Mouse (Mus musculus) splenic B cell, adult 2 months (primary cell): ENCODE measurements around the gene Arhgdig.
"Not testable (repeated sequence)": the region's sequence is repeated elsewhere in the genome, so short reads cannot be mapped to it uniquely, and the experiment has no call there.

Experiments
- DNase-seq: peaks from one replicate; pipeline ENCODE4 v3.0.0-alpha.2; 2011; ENCODE audit warnings: low read depth, low spot score
- H3K27me3 ChIP-seq: 2 replicates; pipeline ENCODE4 v1.6.1; 2012; ENCODE audit warnings: mild to moderate bottlenecking, low read length, moderate library complexity, mixed read lengths; ENCODE audit not compliant: control insufficient read depth, poor library complexity, insufficient read depth, severe bottlenecking
- H3K36me3 ChIP-seq: 2 replicates; pipeline ENCODE4 v1.6.1; 2012; ENCODE audit warnings: mild to moderate bottlenecking, low read length, moderate library complexity, mixed read lengths; ENCODE audit not compliant: control insufficient read depth, poor library complexity, insufficient read depth, severe bottlenecking

Arhgdig gene

DNA sequence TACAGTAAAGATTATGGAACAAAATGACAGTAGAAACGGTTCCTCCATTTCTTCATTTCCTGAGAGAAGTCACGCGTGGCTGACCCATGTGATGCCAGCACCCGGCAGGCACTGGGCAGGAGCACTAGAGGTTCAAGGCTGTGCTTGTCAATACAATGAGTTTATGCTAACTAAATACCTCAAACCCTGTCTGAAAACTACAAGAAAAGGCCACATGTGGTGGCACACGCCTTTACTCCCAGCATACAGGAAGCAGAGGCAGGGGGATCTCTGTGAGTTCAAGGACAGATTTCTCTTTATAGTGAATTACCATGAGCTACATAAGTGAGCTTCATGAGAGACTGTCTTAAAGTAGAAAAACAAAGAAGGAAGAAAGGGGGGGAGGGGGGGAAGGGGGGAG lies 23.6 kb upstream of the Arhgdig start:
- no peaks in the 10 kb centered on the region for H3K27me3 ChIP-seq
- H3K36me3 ChIP-seq = no peaks in the 10 kb centered on the region
- no peak for DNase-seq

DNA sequence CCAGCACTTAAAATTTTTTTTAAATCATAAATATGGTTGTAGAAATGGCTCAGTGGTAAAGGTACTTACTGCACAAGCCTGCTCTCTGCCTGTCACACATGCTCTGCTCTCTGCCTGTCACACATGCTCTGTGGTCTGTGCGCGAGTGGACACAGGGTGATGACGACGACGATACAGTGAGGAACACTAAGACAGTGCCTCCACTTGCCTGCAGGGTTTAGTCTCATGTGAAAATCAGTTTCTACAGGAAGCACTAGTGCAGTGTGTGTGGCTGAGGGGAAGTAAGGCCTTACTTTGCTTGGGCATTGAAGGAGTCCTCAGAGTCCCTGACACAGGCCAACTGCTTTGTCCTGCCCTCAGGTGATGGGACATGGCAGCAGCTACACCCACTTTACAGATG lies 22.2 kb upstream of the Arhgdig start:
- no peaks in the 10 kb centered on the region for H3K27me3 ChIP-seq
- H3K36me3 ChIP-seq = no peaks in the 10 kb centered on the region
- no peak for DNase-seq

DNA sequence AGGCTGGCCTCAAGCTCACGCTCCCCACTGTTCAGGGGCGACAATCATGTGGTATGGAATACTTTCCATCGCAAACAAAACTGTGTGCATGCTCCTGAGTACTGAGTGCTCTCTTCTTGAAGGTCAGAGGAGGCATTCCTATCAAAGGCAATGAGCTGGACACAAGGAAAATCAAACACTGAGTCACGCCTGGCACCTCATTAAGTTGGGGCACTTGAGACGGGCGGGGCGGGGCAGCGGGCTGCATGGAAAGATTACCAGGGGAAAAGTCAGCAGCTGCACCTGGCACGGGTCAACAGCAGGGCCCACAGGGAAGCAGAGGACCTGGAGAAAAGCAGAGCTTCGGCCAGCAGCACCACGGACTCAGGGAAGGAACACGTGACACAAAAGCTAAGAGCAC lies 17.6 kb upstream of the Arhgdig start:
- DNase-seq = no peak
- no peaks in the 10 kb centered on the region; the same call in 1 of the 2 replicates for H3K27me3 ChIP-seq
- no peaks in the 10 kb centered on the region for H3K36me3 ChIP-seq

DNA sequence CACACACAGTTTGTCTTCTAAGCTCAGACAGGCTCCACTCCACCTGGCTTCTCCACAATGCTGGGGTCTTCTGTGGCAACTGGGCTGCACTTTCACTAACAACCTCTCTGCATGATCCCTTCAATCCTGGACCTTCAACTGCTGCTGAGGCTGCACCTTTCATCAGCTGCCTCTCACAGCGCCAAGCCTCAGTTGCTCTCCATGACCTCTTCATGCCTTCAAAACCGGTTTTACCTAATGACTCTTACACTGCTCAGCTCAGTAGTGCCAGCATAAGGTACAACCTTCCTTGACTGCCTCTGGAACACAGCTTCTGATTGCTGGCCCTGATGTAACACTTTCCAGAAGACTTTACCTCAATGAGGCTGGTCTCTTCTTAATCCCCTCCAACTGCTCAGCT lies 13.9 kb upstream of the Arhgdig start:
- Histone ChIP-seq H3K27me3 (no peaks in the 10 kb centered on the region; the same call in 1 of the 2 replicates), H3K36me3 (no peaks in the 10 kb centered on the region)
- DNase-seq = no peak

DNA sequence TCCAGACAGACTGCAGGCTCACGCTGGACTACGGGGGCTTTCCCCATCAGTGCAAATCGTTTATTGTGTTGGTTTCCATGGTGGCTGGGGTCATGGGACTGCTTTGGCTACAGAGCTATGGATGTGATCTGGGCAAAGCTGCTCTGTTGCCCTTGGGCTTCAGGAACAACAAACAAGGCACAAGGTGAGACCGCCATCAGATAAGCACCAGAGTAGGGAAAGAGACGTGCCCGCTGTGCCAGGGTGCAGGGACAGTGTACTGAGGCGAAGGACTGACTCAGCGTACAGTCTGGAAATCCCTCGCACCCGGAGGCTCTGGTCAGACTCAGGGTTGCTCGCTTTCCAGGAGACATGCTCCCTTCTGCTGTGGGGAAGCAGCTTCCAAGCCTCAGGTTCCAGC lies 5.1 kb upstream of the Arhgdig start:
- Histone ChIP-seq H3K27me3 (no peaks in the 10 kb centered on the region), H3K36me3 (no peaks in the 10 kb centered on the region)
- no peak for DNase-seq

DNA sequence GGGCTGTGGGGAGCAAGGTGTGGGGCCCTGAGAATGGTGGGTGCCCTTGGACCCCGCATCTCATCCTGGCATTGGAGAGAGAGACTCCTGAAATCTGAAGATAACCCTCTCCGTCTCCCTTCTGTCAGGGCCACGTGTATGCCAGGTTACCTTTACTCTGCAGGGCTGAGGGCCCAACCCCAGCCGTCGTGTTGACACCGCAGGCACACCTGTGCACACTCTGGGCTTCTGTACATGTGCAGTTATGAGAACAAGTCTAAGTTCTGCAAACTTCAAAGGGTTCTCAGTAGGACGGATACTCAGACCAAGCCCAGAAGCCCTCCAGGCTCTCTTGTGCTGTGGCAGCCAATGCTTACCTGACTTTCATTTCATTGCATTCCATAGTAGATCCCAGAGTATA lies 4.7 kb upstream of the Arhgdig start:
- DNase-seq = no peak

DNA sequence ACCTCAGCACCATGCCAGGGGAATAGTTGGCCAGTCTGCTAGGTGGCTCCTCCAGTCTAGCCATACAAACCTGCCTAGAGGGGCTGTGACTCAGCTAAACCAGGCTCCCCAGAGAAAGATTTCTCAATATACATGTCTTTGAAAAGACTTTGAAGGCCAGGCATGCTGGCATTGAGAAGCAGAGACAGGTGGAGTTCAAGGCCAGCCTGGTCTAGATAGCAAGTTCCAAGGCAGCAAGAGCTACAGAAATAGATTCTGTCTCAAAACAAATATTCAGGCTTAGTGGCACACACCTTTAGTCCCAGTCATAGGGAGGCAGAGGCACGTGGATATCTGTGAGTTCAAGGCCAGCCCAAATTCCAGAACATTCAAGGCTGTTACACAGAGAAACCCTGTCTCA lies 1.2 kb downstream of the Arhgdig start:
- Histone ChIP-seq H3K27me3 (no peaks in the 10 kb centered on the region), H3K36me3 (no peaks in the 10 kb centered on the region)
- DNase-seq = no peak

More for the DNA sequence above, 4.7 kb upstream of the Arhgdig start:
- Histone ChIP-seq H3K27me3 (no peaks in the 10 kb centered on the region), H3K36me3 (no peaks in the 10 kb centered on the region)

DNA sequence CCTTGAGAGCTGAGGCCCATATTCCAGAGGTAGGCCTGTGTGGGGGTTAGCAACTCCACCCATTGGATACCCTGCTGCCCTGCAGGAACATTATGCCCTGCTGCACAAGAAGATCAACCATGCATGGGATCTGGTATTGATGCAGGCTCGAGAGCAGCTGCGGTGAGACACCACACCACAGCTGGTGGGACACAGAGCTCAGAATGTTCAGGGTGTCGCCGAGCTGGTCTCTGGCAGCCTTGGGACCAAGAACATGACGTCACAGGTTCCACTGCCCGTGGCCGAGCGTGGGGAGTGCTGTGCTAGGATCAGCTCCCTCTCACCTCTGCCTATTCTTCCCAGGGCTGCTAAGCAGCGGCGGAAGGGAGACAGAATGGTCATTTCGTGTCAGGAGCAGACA lies 2.8 kb downstream of the Arhgdig start:
- H3K27me3 ChIP-seq = no peaks in the 10 kb centered on the region
- no peaks in the 10 kb centered on the region for H3K36me3 ChIP-seq
- DNase-seq = no peak

DNA sequence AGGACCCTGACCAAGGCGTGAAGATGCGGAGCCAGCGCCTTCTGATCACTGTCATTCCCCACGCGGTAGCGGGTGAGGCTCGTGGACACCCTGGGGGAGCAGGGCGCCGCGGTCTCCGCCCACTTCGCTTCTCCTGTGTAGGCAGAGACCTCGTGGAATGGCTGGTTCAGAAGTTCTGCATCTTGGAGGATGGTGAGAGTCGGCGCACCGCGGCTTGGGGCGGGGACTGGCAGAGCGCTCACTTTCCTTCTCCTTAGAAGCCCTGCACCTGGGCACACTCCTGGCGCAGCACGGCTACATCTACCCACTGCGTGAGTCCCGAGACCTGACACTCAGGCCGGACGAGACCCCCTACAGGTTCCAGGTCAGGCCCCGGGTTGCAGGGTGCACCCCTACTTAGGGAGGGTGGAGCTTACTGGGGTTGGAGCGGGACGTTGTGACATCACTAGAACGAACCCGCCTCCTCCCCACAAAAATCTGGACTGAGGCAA lies 4.2 kb downstream of the Arhgdig start:
- peak; percentile 37 for DNase-seq
- Histone ChIP-seq H3K36me3 (no peaks in the 10 kb centered on the region), H3K27me3 (no peaks in the 10 kb centered on the region)

DNA sequence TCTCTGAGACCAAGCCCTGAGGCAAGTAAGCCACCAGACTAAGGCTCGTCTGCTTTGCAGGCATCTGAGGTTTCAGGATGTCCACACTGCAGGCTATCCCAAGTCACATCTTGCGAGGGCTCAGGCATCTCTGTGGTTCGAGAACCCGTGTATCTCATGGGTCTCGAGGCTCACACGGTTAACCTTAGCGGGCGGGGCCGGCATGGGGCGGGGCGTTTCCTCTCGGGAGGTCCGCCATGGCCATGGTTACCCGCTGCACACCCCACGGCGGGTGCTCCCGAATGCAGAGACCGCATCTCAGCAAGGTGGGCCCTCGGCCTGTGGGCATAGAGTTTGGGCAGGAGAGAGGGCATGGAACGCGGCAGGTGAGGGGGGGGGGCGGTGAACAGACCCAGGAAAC lies 4.8 kb downstream of the Arhgdig start, which contains the start of gene Rgs11:
TSS of gene Rgs11 (plus strand) at position 215 of the 400 bp plus-strand sequence.
- Histone ChIP-seq H3K36me3 (no peaks in the 10 kb centered on the region), H3K27me3 (no peaks in the 10 kb centered on the region)
- DNase-seq = peak; percentile 48

DNA sequence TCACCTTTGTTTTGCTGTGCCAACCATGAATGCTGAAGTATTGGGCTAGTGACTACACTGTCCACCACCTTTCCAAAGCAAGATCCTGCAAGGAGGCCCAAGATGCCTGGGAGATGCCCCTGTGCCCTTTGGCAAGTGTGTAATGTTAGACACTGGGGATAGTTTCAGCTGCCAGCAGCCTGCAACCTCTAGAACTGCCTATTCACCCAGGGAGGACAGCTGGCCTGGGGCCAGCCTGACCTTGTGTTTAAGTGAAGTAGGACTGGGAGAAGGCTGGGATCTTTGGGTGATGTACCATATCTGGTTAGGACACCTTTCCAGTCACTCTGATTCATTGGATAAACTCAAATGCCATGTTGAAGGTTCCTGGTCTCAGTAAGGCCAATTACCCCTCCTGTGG lies 5.6 kb downstream of the Arhgdig start:
- DNase-seq = no peak
- H3K27me3 ChIP-seq = no peaks in the 10 kb centered on the region
- no peaks in the 10 kb centered on the region for H3K36me3 ChIP-seq

DNA sequence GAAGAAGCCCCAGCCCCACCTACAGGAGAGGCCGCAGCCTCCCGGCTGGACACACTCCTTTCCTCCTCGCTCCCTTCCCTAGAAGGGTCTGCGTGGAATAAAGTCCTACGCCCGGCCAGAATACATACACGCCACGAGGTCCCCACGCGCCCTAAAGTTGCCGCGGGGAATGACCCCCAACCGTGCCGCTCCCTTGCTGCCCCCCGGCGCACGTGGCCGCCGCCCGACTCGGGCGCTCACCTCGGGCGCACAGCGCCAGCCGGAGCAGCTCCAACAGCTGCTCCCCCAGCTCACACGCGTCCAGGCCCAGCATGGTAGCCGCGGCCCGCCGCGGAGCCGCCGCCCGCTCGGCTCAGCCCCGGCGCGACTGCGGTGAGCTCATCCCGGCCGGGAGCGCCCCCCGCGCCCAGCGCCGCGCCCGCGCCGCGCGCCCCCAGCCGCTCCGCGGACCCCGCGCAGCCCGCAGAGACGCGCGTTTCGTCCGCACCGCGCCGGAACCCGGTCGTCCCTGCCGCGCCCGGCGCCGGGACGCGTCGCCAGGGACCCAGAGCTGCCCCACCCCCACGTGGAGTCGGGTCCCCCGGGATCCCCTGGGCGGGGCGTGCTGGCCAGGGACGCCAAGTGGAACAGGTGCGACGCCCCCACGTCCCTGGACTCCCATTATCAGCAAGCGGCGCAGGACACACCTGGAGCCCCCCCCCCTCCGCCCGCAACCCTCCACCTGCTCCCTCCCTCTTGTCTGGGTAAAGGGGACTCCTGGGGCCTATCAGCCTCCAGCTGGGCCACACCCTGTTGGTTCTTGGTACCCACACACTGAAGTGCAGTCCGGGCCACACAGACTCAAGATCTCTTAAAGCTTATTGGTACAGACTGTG lies 6.5 kb downstream of the Arhgdig start:
- Histone ChIP-seq H3K36me3 (no peaks in the 10 kb centered on the region), H3K27me3 (no peaks in the 10 kb centered on the region)
- peak; percentile 32 for DNase-seq

DNA sequence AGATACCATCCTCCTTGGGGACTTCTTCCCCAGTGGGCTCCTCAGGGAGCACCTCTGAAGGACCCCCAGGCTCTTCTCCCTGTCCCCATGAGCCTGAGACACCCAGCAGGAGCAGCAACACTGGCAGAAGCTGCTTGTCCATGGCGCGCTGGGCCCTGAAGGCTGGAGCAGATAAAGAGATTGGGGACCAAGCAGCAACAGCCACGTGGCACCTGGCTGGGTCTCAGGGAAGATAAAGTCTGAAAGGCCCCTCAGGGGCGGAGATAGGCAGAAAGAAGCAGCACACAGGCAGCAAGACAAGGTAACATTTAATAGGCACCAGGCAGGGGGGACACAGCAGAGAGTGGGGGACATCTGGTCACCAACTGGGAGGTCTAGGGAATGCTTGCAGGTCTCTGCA lies 8.7 kb downstream of the Arhgdig start, which contains the start of gene Pdia2:
TSS of gene Pdia2 (minus strand) at position 196 of the 400 bp plus-strand sequence.
- DNase-seq = no peak
- Histone ChIP-seq H3K36me3 (peaks cover 2% of the 10 kb centered on the region), H3K27me3 (no peaks in the 10 kb centered on the region)

DNA sequence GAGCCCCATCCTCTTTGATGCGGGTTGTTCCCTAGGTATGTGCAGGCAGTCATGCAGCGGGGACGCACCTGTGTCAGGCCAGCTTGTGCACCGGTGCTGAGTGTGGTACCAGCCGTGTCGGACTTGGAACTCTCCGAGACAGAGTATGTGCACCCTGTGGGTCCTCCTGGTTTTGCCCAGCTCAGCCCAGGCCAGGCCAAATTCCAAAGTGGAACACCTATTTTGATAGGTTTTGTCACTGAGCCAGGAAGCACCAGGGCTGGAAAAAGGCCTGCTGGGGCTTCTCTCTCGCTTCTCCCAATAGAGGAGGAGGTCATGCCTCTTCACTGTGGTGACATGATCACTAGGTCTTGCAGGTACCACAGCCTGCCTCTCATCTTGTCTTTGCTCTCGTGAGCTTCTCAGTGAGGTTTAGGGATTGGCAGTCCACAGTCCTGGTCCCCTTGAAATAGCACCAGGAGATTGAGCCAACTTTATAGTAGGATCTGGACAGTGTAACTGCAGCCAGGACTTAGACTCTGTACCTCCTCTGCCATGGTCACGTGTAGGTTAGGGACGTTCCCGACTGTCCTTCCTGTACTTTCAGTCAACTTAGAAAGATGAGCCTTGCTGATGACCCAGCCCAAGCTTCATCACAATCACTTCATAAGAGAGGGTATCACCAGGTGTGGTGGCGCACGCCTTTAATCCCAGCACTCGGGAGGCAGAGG lies 14.9 kb downstream of the Arhgdig start:
- Histone ChIP-seq H3K27me3 (no peaks in the 10 kb centered on the region), H3K36me3 (peaks cover 5% of the 10 kb centered on the region)
- no peak for DNase-seq

DNA sequence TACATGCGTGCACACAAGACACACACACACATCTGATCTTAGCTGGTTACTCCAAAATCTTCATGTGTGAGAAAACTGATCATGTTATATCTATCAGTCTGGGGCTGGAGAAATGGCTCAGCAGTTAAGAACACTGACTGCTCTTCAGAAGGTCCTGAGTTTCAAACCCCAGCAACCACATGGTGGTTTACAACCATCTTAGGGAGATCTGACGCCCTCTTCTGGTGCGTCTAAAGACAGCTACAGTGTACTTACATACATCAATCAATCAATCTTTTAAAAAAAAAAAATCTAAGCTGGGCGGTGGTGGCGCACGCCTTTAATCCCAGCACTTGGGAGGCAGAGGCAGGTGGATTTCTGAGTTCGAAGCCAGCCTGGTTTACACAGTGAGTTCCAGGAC lies 16.1 kb downstream of the Arhgdig start:
- not testable (repeated sequence) for H3K36me3 ChIP-seq, H3K27me3 ChIP-seq
- peak; percentile 48 for DNase-seq
